Mouse (Mus musculus): Measurements from ENCODE around the gene Itih2. TPM values are rescaled to one million over a fixed set of nuclear protein-coding genes. Genes with fewer than 3 reads are reported as not detected.

Gene Itih2
- polyA plus RNA-seq, 1 experiment from 2014 or later = 6.1 TPM

DNA sequence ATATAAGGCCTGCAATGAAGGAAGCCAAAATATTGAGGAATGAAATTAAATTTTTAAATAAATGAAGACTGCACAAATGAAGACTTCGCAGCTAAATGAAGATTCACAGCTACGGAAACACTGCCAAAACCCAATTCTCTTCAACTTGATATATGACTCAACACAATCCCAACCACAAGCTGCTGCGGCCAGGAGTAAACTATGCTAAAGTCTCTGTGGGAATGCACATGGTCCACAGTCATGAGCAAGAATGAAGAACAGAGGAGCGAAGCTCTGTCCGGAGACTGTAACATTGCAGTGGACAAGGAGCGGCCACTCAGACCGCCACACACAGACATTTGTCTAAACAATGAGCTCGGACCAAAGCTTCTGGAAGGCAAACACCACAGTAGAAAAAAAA is 54.5 kb downstream of the Itih2 start:
- no peak for ATAC-seq (replicated peaks; ENCODE audit: insufficient number of reproducible peaks, low FRiP score, low TSS enrichment)
- Histone ChIP-seq H3K9me3 (replicated peaks; ENCODE audit: control insufficient read depth, low read length) (no peaks in the 10 kb centered on the region), H3K4me3 (ENCODE audit: low read depth, low read length) (no peak overlapping the region), H3K27me3 (ENCODE audit: control insufficient read depth, insufficient read depth, low read length) (no peaks in the 10 kb centered on the region), H3K9ac (ENCODE audit: low read depth, low read length) (no peak overlapping the region), H3K4me1 (ENCODE audit: control insufficient read depth, insufficient read depth, low read length) (peaks cover 40% of the 10 kb centered on the region), H3K36me3 (ENCODE audit: control insufficient read depth, insufficient read depth, low read length) (no peaks in the 10 kb centered on the region), H3K4me2 (0 out of 2 replicates have a peak overlapping the region, but pooled peaks have one; percentile 20), H3K27ac (ENCODE audit: low read depth, low read length) (no peak overlapping the region)
- 83% methylated on average over 8 of the region's 8 CpGs for WGBS (ENCODE audit: insufficient replicate concordance)

DNA sequence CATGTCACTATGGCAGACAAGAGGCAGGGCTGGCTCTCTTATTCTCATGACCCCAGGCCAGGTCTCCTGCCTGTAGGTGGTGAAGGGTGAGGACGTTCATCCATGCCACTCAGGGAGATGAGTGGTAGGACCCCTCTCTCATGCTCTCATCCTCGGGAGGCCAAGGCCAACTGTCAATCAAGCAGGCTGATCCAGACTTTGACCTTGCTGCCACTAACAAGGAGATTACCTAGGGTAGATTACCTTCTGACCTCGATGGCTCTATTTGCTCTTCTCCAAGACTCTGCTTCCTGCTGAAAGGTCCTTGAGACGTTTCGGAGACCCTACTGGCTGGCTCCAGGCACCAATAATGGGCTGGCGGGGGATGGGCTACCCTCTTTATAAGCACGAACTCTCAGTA is 56.7 kb downstream of the Itih2 start:
- H3K9me3 ChIP-seq (replicated peaks; ENCODE audit: control insufficient read depth, low read length) = no peaks in the 10 kb centered on the region
- no peak for ATAC-seq (replicated peaks; ENCODE audit: insufficient number of reproducible peaks, low FRiP score, low TSS enrichment)
- no peak overlapping the region for H3K9ac ChIP-seq (ENCODE audit: low read depth, low read length)
- peaks cover 35% of the 10 kb centered on the region for H3K4me1 ChIP-seq (ENCODE audit: control insufficient read depth, insufficient read depth, low read length)
- no peak overlapping the region for H3K27ac ChIP-seq (ENCODE audit: low read depth, low read length)
- no peak overlapping the region for H3K4me2 ChIP-seq
- no peaks in the 10 kb centered on the region for H3K36me3 ChIP-seq (ENCODE audit: control insufficient read depth, insufficient read depth, low read length)
- H3K27me3 ChIP-seq (ENCODE audit: control insufficient read depth, insufficient read depth, low read length) = no peaks in the 10 kb centered on the region
- H3K4me3 ChIP-seq (ENCODE audit: low read depth, low read length) = no peak overlapping the region
- WGBS (ENCODE audit: insufficient replicate concordance) = 70% methylated on average over 7 of the region's 7 CpGs

DNA sequence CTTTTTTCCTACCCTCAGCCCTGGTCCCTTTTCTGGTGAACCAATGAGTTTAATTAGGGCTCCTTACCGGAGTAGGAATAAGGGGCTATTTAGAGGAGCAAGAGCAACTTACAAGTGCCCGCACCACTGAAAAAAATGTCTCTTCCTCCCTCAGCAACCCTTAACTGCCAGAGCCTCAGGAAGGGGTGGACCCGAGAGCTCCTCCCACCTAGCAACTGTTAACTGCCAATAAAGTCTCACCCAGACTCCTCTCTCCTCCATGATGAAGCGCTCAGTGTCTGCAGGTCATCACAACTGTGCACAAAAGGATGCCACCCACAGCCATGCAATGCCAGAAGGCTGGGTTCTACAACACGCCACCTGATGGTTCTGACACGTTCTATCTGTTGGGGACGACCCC is 59.4 kb downstream of the Itih2 start:
- 83% methylated on average over 7 of the region's 7 CpGs for WGBS (ENCODE audit: insufficient replicate concordance)
- Histone ChIP-seq H3K9ac (ENCODE audit: low read depth, low read length) (no peak overlapping the region), H3K27me3 (ENCODE audit: control insufficient read depth, insufficient read depth, low read length) (no peaks in the 10 kb centered on the region), H3K9me3 (replicated peaks; ENCODE audit: control insufficient read depth, low read length) (no peaks in the 10 kb centered on the region), H3K4me1 (ENCODE audit: control insufficient read depth, insufficient read depth, low read length) (peaks cover 24% of the 10 kb centered on the region), H3K27ac (ENCODE audit: low read depth, low read length) (no peak overlapping the region), H3K36me3 (ENCODE audit: control insufficient read depth, insufficient read depth, low read length) (peaks cover 14% of the 10 kb centered on the region), H3K4me3 (ENCODE audit: low read depth, low read length) (no peak overlapping the region), H3K4me2 (no peak overlapping the region)
- ATAC-seq (replicated peaks; ENCODE audit: insufficient number of reproducible peaks, low FRiP score, low TSS enrichment) = no peak

DNA sequence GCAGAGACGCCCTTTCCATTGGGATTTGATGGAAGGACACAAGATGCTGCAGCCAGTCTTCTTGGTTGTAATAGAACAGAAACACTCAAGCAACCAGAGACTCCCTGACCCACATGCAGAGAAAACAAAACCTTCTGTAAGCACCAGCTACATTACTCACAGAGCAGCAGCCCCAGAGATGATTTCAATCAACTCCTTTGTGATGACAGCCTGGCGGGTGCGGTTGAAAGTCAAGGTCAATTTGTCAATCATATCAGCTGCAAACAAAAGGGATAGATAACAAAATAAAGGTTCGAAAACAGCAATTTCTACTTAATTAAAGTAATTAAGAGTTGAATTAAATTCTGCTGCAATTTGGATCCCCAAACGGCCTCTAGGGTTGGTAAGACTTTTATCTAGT is 72.4 kb downstream of the Itih2 start:
- H3K36me3 ChIP-seq (ENCODE audit: control insufficient read depth, insufficient read depth, low read length) = peaks cover 43% of the 10 kb centered on the region
- no peaks in the 10 kb centered on the region for H3K27me3 ChIP-seq (ENCODE audit: control insufficient read depth, insufficient read depth, low read length)
- no peak overlapping the region for H3K9ac ChIP-seq (ENCODE audit: low read depth, low read length)
- H3K4me2 ChIP-seq = no peak overlapping the region
- 86% methylated on average over 5 of the region's 5 CpGs for WGBS (ENCODE audit: insufficient replicate concordance)
- H3K4me3 ChIP-seq (ENCODE audit: low read depth, low read length) = no peak overlapping the region
- H3K27ac ChIP-seq (ENCODE audit: low read depth, low read length) = no peak overlapping the region
- no peaks in the 10 kb centered on the region for H3K9me3 ChIP-seq (replicated peaks; ENCODE audit: control insufficient read depth, low read length)
- no peaks in the 10 kb centered on the region for H3K4me1 ChIP-seq (ENCODE audit: control insufficient read depth, insufficient read depth, low read length)
- ATAC-seq (replicated peaks; ENCODE audit: insufficient number of reproducible peaks, low FRiP score, low TSS enrichment) = no peak

DNA sequence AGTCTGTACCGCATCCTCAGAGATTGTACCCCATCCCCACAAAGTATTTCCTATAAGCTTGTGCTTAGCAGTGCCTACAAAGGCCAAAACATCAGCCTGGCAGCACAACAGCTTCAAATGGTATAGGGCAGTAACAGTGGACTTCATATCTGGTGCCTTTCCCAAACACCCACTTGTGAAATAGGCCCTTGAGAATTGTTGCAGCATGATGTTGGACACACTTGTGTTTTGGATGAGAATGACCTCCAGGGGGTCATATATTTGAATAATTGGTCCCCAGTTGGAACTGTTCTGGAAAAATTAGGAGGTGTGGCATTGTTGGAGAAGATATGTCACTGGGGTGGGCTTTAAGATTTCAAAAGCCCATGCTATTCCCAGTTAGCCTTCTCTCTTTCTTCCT is 79.2 kb downstream of the Itih2 start:
- ATAC-seq (replicated peaks; ENCODE audit: insufficient number of reproducible peaks, low FRiP score, low TSS enrichment) = no peak

DNA sequence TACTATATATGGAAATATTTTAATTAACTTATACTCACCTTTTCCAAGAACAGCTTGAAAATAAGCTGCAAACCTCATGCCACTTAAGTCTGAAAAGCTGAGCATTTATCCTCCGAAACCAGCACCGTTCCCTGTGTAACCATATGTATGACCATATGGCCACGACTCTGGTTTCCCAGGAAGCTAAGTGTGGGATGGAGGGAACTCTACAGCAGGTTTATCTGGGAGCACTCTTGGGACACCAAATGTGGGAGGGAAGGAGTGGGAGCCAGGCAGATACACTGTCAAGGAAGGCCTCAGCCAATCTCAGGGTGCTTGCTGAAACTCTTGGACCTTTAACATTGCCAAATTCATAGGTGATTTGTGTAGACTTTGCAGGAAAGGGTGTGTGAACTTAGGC is 80.3 kb downstream of the Itih2 start:
- Histone ChIP-seq H3K36me3 (ENCODE audit: control insufficient read depth, insufficient read depth, low read length) (peaks cover 9% of the 10 kb centered on the region), H3K9me3 (replicated peaks; ENCODE audit: control insufficient read depth, low read length) (no peaks in the 10 kb centered on the region), H3K27me3 (ENCODE audit: control insufficient read depth, insufficient read depth, low read length) (no peaks in the 10 kb centered on the region), H3K27ac (ENCODE audit: low read depth, low read length) (no peak overlapping the region), H3K4me3 (ENCODE audit: low read depth, low read length) (no peak overlapping the region), H3K4me2 (no peak overlapping the region), H3K4me1 (ENCODE audit: control insufficient read depth, insufficient read depth, low read length) (peaks cover 4% of the 10 kb centered on the region; the same call in 1 of the 2 replicates), H3K9ac (ENCODE audit: low read depth, low read length) (no peak overlapping the region)
- 75% methylated on average over 3 of the region's 3 CpGs for WGBS (ENCODE audit: insufficient replicate concordance)
- no peak for ATAC-seq (replicated peaks; ENCODE audit: insufficient number of reproducible peaks, low FRiP score, low TSS enrichment)

More for the DNA sequence above, 79.2 kb downstream of the Itih2 start:
- Histone ChIP-seq H3K27ac (ENCODE audit: low read depth, low read length) (no peak overlapping the region), H3K4me2 (no peak overlapping the region), H3K4me1 (ENCODE audit: control insufficient read depth, insufficient read depth, low read length) (peaks cover 4% of the 10 kb centered on the region; the same call in 1 of the 2 replicates), H3K4me3 (ENCODE audit: low read depth, low read length) (no peak overlapping the region), H3K9ac (ENCODE audit: low read depth, low read length) (no peak overlapping the region), H3K9me3 (replicated peaks; ENCODE audit: control insufficient read depth, low read length) (no peaks in the 10 kb centered on the region), H3K36me3 (ENCODE audit: control insufficient read depth, insufficient read depth, low read length) (peaks cover 15% of the 10 kb centered on the region), H3K27me3 (ENCODE audit: control insufficient read depth, insufficient read depth, low read length) (no peaks in the 10 kb centered on the region)
- 87% methylated on average over 1 of the region's 1 CpGs for WGBS (ENCODE audit: insufficient replicate concordance)

DNA sequence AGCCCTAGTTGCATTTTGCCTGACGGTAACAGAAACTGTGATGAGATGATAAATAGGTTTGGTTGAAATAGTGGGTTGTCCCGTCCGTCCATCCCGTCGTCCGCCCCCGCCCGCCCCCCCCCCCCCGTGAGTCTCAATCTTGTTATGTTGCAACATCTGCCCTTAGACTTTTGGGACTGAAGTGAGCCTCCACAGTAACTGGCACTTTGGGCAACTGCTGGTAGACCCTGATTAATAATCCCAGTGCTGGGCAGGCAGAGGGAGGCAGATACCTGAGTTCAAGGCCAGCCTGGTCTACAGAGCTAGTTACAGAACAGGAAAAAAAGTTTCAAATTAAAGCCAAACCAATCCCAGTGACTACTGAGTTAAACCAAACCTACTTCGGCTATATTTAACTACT is 81.7 kb downstream of the Itih2 start:
- H3K4me1 ChIP-seq (ENCODE audit: control insufficient read depth, insufficient read depth, low read length) = peaks cover 4% of the 10 kb centered on the region; the same call in 1 of the 2 replicates
- H3K9me3 ChIP-seq (replicated peaks; ENCODE audit: control insufficient read depth, low read length) = no peaks in the 10 kb centered on the region
- H3K4me3 ChIP-seq (ENCODE audit: low read depth, low read length) = peak overlapping the region; percentile 93
- ATAC-seq (replicated peaks; ENCODE audit: insufficient number of reproducible peaks, low FRiP score, low TSS enrichment) = no peak
- no peaks in the 10 kb centered on the region for H3K36me3 ChIP-seq (ENCODE audit: control insufficient read depth, insufficient read depth, low read length)
- 17% methylated on average over 10 of the region's 10 CpGs for WGBS (ENCODE audit: insufficient replicate concordance)
- H3K4me2 ChIP-seq = peak overlapping the region; percentile 67
- H3K27ac ChIP-seq (ENCODE audit: low read depth, low read length) = no peak overlapping the region
- no peak overlapping the region; the same call in 1 of the 2 replicates for H3K9ac ChIP-seq (ENCODE audit: low read depth, low read length)
- H3K27me3 ChIP-seq (ENCODE audit: control insufficient read depth, insufficient read depth, low read length) = no peaks in the 10 kb centered on the region

DNA sequence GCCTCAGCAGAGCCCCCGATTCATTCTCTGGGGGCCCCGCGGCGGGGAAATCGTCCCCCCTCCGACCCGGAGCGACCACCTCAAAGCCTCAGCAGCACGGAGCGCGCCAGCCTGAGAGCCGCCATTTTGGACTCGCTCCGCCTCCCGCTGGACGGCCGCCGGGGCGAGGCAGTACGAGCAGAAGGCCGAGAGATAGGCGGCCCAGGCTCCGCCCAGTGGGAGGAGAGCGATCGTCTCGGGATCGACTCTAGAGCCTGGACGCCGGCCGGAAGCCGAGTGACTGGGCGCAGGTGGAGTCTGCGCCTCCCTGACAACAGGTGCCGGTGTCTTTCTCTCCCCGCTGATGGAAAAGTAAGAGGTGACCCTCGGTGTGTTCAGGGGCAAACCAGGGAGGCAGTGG is 82.7 kb downstream of the Itih2 start, which contains the start of gene Taf3:
Taf3 (minus strand) TSS at position 136 of the 400 bp plus-strand sequence.
- Histone ChIP-seq H3K4me3 (ENCODE audit: low read depth, low read length) (peak within 1 kb of the TSS; percentile 93), H3K4me2 (peak within 1 kb of the TSS; percentile 67), H3K27ac (ENCODE audit: low read depth, low read length) (no peak within 1 kb of the TSS), H3K27me3 (ENCODE audit: control insufficient read depth, insufficient read depth, low read length) (no peaks in the 10 kb centered on the region), H3K4me1 (ENCODE audit: control insufficient read depth, insufficient read depth, low read length) (peaks cover 4% of the 10 kb centered on the region; the same call in 1 of the 2 replicates), H3K9me3 (replicated peaks; ENCODE audit: control insufficient read depth, low read length) (no peaks in the 10 kb centered on the region), H3K36me3 (ENCODE audit: control insufficient read depth, insufficient read depth, low read length) (no peaks in the 10 kb centered on the region), H3K9ac (ENCODE audit: low read depth, low read length) (peak within 1 kb of the TSS; percentile 88)
- ATAC-seq (replicated peaks; ENCODE audit: insufficient number of reproducible peaks, low FRiP score, low TSS enrichment) = peak; percentile 95
- under 1% methylated on average over 36 of the region's 36 CpGs for WGBS (ENCODE audit: insufficient replicate concordance)

DNA sequence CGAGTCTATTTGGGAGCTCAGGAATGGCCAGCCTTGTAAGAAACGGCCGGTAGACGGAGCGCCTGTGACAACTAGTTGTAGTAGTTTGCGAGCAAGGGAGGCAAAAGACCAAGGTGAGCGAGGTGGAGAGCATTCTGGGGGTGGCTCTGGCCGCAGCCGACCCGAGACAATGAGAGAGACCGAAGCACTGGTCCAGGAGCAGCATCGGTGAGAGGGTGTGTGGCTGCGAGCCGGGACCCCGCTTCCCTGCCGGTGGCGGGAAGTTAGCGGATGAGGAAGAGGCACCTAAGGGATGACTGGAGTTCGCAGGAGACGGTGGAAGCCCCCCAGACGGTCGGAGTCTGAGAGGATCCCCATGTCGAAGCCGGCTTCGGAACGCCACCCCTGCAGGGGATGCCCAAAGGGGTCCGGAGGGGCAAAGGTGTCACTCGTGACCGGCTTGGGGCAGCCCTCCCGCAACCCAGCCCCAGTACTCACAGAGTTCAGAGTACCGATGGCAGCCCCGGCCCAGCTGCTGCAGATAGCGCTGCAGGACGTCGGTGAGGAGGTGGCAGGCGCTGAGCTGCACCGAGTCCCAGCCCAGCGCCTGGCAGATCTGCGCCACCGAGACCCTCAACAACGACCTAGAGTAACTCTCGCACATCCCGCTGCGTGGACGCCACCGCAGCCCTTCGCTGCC is 83.3 kb downstream of the Itih2 start:
- Histone ChIP-seq H3K4me3 (ENCODE audit: low read depth, low read length) (peak overlapping the region; percentile 93), H3K9ac (ENCODE audit: low read depth, low read length) (peak overlapping the region; percentile 88), H3K4me1 (ENCODE audit: control insufficient read depth, insufficient read depth, low read length) (peaks cover 4% of the 10 kb centered on the region; the same call in 1 of the 2 replicates), H3K27ac (ENCODE audit: low read depth, low read length) (no peak overlapping the region), H3K9me3 (replicated peaks; ENCODE audit: control insufficient read depth, low read length) (no peaks in the 10 kb centered on the region), H3K4me2 (peak overlapping the region; percentile 67), H3K36me3 (ENCODE audit: control insufficient read depth, insufficient read depth, low read length) (no peaks in the 10 kb centered on the region), H3K27me3 (ENCODE audit: control insufficient read depth, insufficient read depth, low read length) (no peaks in the 10 kb centered on the region)
- peak; percentile 40 for ATAC-seq (replicated peaks; ENCODE audit: insufficient number of reproducible peaks, low FRiP score, low TSS enrichment)
- WGBS (ENCODE audit: insufficient replicate concordance) = 0% methylated on average over 46 of the region's 47 CpGs
